Mouse (Mus musculus) kidney, adult 2 months (tissue): Measurements from ENCODE around the gene Sugct. TPM values are rescaled to one million over a fixed set of nuclear protein-coding genes. Genes with fewer than 3 reads are reported as not detected.

Experiments
- DNase-seq: peaks from one replicate; pipeline ENCODE4 v3.0.0; 2021
- H3K27ac ChIP-seq: fragments of 200-500 bp; 2 replicates; pipeline ENCODE4 v1.5.1; 2012; ENCODE audit warnings: low read depth, low read length, control low read depth, inconsistent platforms; ENCODE audit not compliant: insufficient read depth
- H3K27me3 ChIP-seq: fragments of 200-500 bp; replicated peaks from 2 replicates; pipeline ENCODE4 v1.6.1; 2012; ENCODE audit warnings: mild to moderate bottlenecking, moderate library complexity, low read length, inconsistent platforms; ENCODE audit not compliant: control insufficient read depth, insufficient read depth
- H3K36me3 ChIP-seq: fragments of 200-500 bp; 2 replicates; pipeline ENCODE4 v1.6.1; 2012; ENCODE audit warnings: mild to moderate bottlenecking, moderate library complexity, low read length, inconsistent platforms; ENCODE audit not compliant: control insufficient read depth, insufficient read depth
- H3K4me1 ChIP-seq: fragments of 200-500 bp; 2 replicates; pipeline ENCODE4 v1.6.1; 2011; ENCODE audit warnings: low read length; ENCODE audit not compliant: control insufficient read depth, insufficient read depth
- H3K4me3 ChIP-seq: fragments of 200-500 bp; 2 replicates; pipeline ENCODE4 v1.5.1; 2011; ENCODE audit warnings: mild to moderate bottlenecking, low read depth, low read length, control low read depth; ENCODE audit not compliant: insufficient read depth
- CTCF ChIP-seq: fragments of 200-500 bp; conservative IDR thresholded peaks from 2 replicates; pipeline ENCODE4 v1.5.1; 2011; ENCODE audit warnings: low read depth, mild to moderate bottlenecking, control low read depth, low read length, moderate library complexity, mixed read lengths; ENCODE audit not compliant: insufficient read depth, insufficient read length
- POLR2A ChIP-seq: fragments of 200-500 bp; IDR thresholded peaks from one replicate; pipeline ENCODE4 v1.6.1; 2011; ENCODE audit warnings: low read depth, low read length, control low read depth
- WGBS: fragments of 180-500 bp; shearing (Covaris S2); methylation state at CpG from one replicate; pipeline ENCODE4 v1.1.7; 2018; 5-methylcytosine and 5-hydroxymethylcytosine counted together
- polyA plus RNA-seq: library from polyadenylated mRNA; depleted of rRNA; stranded (reverse); fragments of >200 nt; gene quantifications from 2 replicates; pipeline ENCODE4 v1.2.3, GENCODE M21; 2012; rRNA removed

The Sugct gene
- 29.4 and 35.5 TPM in 2 replicates for polyA plus RNA-seq

DNA sequence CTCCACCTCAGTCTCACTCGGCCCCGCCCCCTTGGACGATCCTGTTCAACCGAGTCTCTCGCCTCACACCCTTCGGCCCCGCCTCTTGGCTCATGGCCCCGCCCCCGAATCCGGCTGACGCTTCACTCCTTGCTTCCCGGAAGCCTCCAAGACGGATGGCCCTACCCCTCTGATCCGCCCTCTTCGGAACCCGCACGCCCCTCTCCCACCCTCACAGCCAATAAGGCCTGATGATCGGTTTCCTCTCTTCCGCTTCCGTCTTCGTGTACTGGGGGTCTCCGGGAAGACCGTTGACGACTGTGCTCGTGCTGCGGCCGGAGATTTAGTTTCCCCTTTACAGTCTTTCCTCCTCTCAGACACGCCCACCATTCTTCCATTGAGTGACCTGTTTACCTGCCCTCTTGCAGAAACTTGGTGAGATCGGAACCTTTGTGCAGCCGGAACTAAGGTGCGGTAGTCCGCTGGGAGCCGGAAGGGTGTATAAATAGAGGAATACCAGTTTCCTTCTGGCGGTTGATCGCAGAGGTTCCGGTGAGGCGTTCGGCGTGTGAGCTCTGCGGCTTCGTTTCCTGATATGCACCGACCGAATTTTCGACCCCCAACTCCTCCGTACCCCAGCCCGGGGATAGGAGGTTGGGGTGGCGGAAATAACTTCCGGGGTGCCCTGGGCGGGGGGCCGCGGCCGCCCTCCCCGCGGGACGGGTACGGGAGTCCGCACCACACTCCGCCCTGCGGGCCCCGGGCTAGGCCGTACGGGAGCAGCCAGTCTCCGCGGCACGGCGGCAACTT, at the start of gene Sugct, which contains the start of gene Mplkip:
Gene Sugct (minus strand): TSS at position 643 of the 789 bp plus-strand sequence.
Gene Mplkip (plus strand): TSS at position 282 of the 789 bp plus-strand sequence.
- 2% methylated on average over 66 of the region's 66 CpGs for WGBS
- Histone ChIP-seq H3K27me3 (no peaks in the 10 kb centered on the region), H3K4me3 (peak within 1 kb of the TSS; percentile 84), H3K4me1 (peaks cover 8% of the 10 kb centered on the region; the same call in 1 of the 2 replicates), H3K36me3 (no peaks in the 10 kb centered on the region; the same call in 1 of the 2 replicates), H3K27ac (peak within 1 kb of the TSS; percentile 95)
- peak; percentile 100 for DNase-seq
- TF ChIP-seq POLR2A (peak; percentile 71), CTCF (no peak)

- no peak overlapping the region for H3K4me3 ChIP-seq
- no peaks in the 10 kb centered on the region for H3K4me1 ChIP-seq
- no peak overlapping the region for H3K27ac ChIP-seq
- peaks cover 4% of the 10 kb centered on the region; the same call in 1 of the 2 replicates for H3K36me3 ChIP-seq
- DNase-seq, result no peak
- H3K27me3 ChIP-seq, result no peaks in the 10 kb centered on the region
- TF ChIP-seq CTCF (no peak), POLR2A (no peak)
- 93% methylated on average over 3 of the region's 3 CpGs for WGBS
These were observed 33.4 kb upstream of the Sugct start for GRCm38 (mm10) chr13:17728798-17729197.

DNA sequence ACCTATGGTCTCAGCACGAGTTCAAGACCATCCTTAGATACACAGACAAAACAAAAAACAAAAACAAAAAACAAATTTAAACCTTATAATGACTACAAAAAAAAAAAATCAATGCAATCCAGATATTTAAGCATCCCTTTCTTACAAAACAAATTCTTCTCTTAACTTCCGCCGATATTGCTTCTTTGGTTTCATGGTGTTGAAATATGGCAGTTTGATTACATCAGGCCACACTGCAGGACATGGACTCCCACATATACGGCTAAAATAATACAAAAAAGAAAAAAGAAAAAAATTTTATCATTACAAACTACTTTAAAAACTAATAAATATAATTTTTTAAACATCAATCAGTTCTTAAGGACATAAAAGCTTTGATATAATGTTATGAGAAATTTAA, 32.6 kb upstream of the Sugct start:
- H3K36me3 ChIP-seq, result peaks cover 4% of the 10 kb centered on the region; the same call in 1 of the 2 replicates
- H3K27ac ChIP-seq, result no peak overlapping the region
- H3K27me3 ChIP-seq, result no peaks in the 10 kb centered on the region
- DNase-seq, result no peak
- H3K4me1 ChIP-seq, result no peaks in the 10 kb centered on the region
- 87% methylated on average over 4 of the region's 4 CpGs for WGBS
- no peak for TF ChIP-seq CTCF
- TF ChIP-seq POLR2A, result no peak
- H3K4me3 ChIP-seq, result no peak overlapping the region

DNA sequence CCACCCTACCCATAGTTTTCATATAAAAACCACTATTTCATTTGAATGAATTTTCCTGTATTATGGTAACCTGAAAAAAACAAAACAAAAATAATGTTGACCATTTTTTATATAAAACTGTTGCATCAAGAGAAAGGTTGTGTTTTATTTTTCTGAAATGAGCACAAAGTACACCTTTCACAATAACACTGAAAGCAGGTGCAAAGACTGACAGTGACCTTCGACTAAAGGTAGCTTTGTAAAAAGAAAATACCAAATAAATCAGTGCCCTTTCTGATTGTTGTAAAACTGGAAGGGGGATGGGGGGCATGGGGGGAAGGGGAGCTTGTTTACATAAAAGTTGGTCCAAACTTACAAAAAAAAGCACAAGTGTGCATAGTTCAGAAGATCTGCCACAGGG, 22.0 kb upstream of the Sugct start:
- TF ChIP-seq CTCF, result no peak
- TF ChIP-seq POLR2A, result no peak
- no peaks in the 10 kb centered on the region for H3K27me3 ChIP-seq
- H3K4me1 ChIP-seq, result no peaks in the 10 kb centered on the region
- no peak overlapping the region for H3K4me3 ChIP-seq
- no peak for DNase-seq
- 65% methylated on average over 1 of the region's 1 CpGs for WGBS
- H3K36me3 ChIP-seq, result peaks cover 3% of the 10 kb centered on the region
- no peak overlapping the region for H3K27ac ChIP-seq

DNA sequence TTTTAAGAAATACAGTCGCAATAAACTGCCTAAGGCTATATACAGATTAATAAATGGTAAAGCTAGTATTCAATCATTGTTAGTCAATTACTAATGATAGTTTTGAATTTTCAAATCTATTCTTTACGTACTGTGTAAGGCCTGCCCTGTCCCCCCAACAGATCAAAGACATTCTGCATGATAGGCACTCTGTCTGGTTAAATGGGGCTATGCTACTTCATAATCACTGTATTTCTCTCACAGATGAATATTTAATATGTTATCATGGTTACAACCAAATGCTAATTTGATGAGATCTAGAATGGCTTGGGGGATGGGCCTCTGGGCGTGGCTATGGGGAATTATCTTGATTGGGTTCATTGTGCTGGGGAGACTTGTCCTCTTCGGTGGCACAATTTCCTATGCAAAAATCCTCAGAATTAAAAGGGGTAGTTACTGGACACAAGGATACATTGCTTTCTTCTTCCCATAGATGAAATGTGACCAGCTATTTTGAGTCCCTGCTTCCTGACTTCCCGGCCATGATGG, 13.5 kb upstream of the Sugct start:
- TF ChIP-seq POLR2A (no peak), CTCF (no peak)
- no peak overlapping the region for H3K27ac ChIP-seq
- H3K27me3 ChIP-seq, result no peaks in the 10 kb centered on the region
- no peaks in the 10 kb centered on the region for H3K4me1 ChIP-seq
- H3K4me3 ChIP-seq, result no peak overlapping the region
- WGBS, result 84% methylated on average over 5 of the region's 5 CpGs
- H3K36me3 ChIP-seq, result no peaks in the 10 kb centered on the region
- DNase-seq, result no peak

- H3K4me1 ChIP-seq, result peaks cover 11% of the 10 kb centered on the region; the same call in 1 of the 2 replicates
- TF ChIP-seq CTCF (no peak), POLR2A (no peak)
- no peaks in the 10 kb centered on the region for H3K36me3 ChIP-seq
- no peaks in the 10 kb centered on the region for H3K27me3 ChIP-seq
- 77% methylated on average over 6 of the region's 6 CpGs for WGBS
- no peak overlapping the region for H3K27ac ChIP-seq
- DNase-seq, result no peak
- no peak overlapping the region for H3K4me3 ChIP-seq
These were observed 10.0 kb upstream of the Sugct start for GRCm38 (mm10) chr13:17705188-17705826.

GRCm38 (mm10) chr13:17702311-17702710, 7.0 kb upstream of the Sugct start:
- Histone ChIP-seq H3K27me3 (no peaks in the 10 kb centered on the region), H3K4me1 (peaks cover 13% of the 10 kb centered on the region; the same call in 1 of the 2 replicates), H3K36me3 (no peaks in the 10 kb centered on the region; the same call in 1 of the 2 replicates), H3K4me3 (no peak overlapping the region), H3K27ac (no peak overlapping the region)
- TF ChIP-seq POLR2A (no peak), CTCF (no peak)
- DNase-seq, result peak; percentile 44
